Mouse (Mus musculus) right cerebral cortex, adult 18-20 months (tissue): Measurements from ENCODE around the gene Cd38.

ENCODE experiments used
- DNase-seq: peaks from one replicate; pipeline ENCODE4 v3.0.0; 2022; ENCODE audit warnings: mixed read lengths

Gene Cd38

DNA sequence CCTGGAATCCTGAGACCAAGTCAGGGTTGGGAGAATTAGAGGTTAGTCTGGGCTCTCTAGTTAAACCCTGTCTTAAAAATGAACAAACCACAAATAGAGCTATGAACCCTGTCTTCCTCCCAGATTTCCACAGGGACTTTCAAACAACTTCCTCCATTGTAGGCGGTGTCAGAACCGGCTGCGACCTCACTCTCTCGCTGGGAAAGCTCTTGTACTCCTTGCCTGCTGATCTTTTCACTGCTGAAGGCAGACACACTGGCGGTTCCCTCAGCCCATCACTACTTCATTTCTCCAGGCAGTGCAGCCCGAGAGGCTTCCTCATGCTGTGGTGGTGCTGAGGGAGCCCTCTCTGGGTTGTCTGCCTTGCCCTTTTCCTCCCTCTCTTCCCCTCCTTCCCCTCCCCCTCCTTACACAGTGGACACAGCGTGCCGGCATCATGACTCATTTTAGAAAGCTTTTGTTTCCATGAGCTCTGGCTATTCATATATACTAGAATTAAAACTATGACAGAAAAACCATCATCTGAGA lies 80.5 kb downstream of the Cd38 start:
- peak; percentile 3 for DNase-seq

DNA sequence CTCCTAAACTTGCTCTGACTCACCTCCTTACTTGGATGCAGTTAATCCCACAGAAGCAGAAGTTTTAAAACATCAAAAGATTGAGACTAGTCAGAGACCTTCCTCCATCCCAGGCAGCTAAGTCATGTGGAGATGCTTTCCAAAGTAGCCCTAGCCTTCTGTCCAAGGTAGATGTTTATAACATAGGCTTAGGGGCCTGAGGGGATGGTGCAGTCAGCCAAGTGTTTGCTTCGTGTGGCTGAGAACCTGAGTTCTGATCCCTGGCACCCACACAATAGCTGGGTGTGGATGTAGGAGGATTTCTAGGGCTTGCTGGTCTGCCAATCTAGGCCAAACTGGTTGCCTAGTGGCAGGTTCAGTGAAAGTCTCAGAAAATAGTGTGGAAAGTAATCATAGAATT lies 84.9 kb downstream of the Cd38 start:
- no peak for DNase-seq

DNA sequence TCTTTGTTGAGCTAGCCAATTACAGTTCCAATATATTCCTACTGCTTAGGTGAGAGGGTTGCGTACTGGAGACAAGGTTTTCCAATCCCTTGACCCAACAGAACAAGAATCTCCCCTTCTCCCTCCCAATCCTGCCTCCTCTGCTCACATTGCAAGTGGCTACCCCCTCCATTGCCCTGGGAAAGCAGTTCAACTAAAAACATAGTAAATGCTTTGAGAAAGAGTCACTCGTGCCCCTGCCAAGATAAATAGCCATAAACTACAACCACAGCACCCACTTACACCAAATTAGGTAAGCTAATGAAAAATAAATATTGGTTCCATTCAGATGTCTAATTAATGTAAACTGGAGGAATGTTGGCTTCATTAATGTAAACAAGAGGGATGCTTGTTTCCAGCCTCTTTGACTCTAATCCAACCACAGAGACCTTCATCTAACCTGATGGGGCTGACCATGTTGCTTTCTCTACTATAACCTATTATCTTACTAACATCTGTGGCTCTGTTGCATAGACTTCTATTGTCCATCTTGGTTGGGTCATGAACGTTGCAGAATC lies 91.6 kb downstream of the Cd38 start:
- no peak for DNase-seq

DNA sequence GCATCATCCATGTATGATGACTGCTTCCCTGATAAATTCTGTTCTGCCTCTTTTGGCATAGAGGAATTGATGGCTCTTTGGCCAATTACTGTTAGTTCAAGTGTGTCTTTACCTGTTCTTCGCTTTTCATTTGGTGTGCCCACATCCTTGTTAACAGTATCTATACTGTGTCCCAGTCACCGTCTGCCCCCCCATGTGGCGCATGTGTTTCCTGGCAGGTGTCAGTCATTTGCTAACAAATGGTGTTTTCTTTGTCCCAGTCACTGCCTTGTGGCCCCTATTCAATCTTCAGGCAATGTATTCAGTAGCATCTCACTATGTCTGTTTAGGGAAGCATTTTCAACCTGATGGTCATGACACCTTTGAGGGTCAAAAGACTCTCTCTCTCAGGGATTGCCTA lies 92.7 kb downstream of the Cd38 start:
- no peak for DNase-seq
